Mouse (Mus musculus): Measurements from ENCODE around the gene Gls. TPM values are rescaled to one million over a fixed set of nuclear protein-coding genes. Genes with fewer than 3 reads are reported as not detected.
A peak's percentile ranks its signal among the peaks of the same experiment; 100 is the strongest.

Gene Gls
- polyA plus RNA-seq, 3 experiments from 2014 or later: 54.1 to 79.4 (median 63.3) TPM

GRCm38 (mm10) chr1:52118860-52119591 lies 114.0 kb downstream of the Gls start, which contains the start of gene Stat1:
TSS of gene Stat1 (plus strand) at chr1:52119440.
- peak; percentile 81 for ATAC-seq

GRCm38 (mm10) chr1:52117777-52118176 lies 115.3 kb downstream of the Gls start:
- no peak for ATAC-seq

- no peak for ATAC-seq
Observed at GRCm38 (mm10) chr1:52116441-52116840, 116.6 kb downstream of the Gls start.

- peak; percentile 84 for ATAC-seq
Observed at GRCm38 (mm10) chr1:52113666-52114069, 119.4 kb downstream of the Gls start.

Other genes with a start within 250 kb of the Gls start
- gene Stat4, start 246.1 kb downstream of the Gls start, polyA plus RNA-seq (2017; shearing (Covaris generic)): 100 to 1,000 TPM; 154 to 191 (median 177) TPM
- 1,000 to 10,000 TPM in 2 of 3 experiments, 100 to 1,000 TPM in 1; 639 to 1,069 (median 1,003) TPM for gene Stat1, start 113.8 kb downstream of the Gls start, polyA plus RNA-seq (2017; shearing (Covaris generic))

All from inflammation-experienced regulatory T-cells, adult 6 months (primary cell).